Mouse (Mus musculus) layer of hippocampus, adult 18-20 months (tissue): ENCODE data around the gene Gpr35. TPM values are rescaled to one million over a fixed set of nuclear protein-coding genes. Genes with fewer than 3 reads are reported as not detected.

Experiments used
- DNase-seq, 2 experiments: peaks; one replicate each; pipeline ENCODE4 v3.0.0; 2022; ENCODE audit warnings: low spot score in 2 of 2
- total RNA-seq, 2 experiments: library from RNA; stranded (reverse); gene quantifications; 2 replicates each; pipeline ENCODE4 v1.2.3; 2021

The Gpr35 gene
- total RNA-seq, 2 experiments from 2014 or later, result 0.52 to 0.71 TPM

DNA sequence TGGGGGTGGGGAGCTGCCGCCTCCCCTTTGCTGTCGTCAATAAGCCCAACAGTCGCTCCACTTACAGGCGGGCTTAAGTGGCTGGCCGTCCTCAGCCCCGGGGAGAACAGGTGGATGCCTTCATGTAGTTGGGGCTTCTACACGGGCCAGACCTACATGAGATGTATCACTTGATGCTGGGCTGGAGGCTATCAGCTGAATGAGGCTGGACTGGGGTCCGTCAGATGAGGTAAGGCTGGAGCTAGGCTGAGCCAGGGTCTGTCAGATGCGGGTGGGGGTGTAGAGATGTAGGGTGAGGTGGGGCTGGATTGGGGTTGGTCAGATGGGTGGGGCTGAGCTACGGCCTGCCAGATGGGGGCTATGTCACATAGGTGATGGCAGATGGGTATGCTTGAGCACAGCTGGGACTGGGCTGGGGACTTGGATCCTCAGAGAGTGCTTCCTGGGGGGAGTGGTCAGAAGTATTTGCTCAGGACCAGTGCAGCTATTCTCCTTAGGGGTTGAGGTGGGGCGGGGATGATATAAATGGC, 28.5 kb downstream of the Gpr35 start:
- no peak for DNase-seq

DNA sequence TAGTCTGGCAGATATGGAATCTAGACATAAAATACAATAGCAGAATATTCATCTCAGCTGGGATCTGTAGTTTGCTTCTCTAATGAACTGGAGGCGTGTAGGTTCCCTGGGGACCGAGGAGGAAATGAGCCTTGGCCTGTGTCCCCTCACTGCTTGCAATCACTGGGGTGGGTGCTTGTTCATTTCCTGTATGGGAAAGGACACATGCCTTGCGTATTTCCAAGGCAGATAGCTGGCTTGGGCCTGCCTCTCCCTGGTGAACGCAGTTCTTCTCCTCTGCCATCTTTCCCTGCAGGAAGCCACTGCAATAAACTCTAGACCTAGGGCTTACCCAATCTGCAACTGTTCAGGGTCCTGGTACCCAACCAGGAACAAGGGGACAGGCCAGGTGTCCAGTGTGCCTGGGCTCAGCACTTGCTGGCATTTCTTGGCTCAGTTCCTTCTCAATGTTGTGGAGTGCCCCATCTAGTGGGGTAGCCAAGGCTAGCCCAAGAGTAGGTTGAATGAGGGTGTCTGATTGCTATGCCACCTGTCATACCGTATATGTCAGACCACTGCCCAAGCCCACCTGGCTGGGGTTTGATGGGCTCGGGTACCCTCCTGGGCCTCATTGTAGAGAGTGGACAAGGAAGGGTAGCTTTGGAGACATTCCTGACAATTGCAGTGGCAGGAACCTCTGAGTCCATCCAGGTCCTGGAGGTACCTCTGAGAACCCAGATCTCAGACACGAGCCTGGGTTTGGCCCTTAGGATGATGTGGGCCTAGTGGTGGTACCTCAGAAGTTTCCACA, 30.6 kb downstream of the Gpr35 start:
- DNase-seq, result no peak

DNA sequence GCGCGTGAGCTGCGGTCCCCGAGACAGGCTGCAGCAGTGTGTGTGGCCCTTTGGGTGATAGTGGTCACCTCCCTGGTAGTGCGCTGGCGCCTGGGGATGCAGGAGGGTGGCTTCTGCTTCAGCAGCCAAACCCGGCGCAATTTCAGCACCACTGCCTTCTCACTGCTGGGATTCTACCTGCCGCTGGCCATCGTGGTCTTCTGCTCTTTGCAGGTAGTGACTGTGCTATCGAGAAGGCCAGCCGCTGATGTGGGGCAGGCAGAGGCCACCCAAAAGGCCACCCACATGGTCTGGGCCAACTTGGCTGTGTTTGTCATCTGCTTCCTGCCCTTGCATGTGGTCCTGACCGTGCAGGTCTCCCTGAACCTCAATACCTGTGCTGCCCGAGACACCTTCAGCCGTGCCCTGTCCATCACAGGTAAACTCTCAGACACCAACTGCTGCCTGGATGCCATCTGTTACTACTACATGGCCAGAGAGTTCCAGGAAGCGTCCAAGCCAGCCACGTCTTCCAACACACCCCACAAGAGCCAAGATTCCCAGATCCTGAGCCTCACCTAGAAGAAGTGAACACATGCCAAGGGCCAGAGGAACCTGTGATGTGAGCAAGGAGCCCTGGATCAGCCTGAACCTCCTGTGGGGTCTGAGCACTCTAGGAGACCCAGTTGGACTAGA, 32.4 kb downstream of the Gpr35 start:
- no peak for DNase-seq

DNA sequence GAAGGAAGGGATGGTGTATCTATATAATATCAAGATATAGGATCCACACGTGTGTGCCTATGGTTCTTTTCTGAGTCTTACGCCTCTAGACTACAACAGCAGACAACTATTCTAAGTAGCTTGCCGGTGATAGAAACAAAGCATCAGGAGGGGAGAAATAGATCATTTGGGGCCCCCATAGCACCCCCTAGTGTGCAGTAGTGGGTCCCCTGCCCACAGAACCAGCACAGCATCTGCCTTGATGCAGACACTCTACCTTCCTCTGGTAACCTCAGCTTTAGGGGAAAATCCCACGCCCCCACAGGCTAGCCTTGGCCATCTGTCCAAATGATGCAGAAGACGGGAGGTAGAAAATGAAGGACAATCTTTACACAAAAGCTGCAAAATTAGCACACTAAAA, 34.3 kb downstream of the Gpr35 start:
- no peak for DNase-seq

DNA sequence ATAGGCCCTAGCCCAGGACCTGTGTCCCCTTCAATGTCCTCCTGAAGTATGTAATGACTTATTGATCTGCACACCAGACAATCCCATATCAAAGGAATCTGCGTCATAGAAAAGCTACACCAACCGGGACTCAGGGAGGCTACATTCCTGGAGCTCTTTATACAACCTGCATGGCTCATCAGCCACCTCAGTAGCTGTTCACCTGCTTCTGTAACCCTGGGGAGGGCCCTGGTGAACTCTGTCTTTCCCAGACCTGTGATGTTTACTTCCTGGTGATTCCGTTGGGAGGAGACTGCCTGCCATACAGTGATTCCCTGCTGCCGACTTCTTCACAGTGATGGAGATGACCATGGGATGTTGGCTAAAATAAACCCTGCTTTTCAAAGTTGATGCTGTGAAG, 38.2 kb downstream of the Gpr35 start:
- no peak for DNase-seq

DNA sequence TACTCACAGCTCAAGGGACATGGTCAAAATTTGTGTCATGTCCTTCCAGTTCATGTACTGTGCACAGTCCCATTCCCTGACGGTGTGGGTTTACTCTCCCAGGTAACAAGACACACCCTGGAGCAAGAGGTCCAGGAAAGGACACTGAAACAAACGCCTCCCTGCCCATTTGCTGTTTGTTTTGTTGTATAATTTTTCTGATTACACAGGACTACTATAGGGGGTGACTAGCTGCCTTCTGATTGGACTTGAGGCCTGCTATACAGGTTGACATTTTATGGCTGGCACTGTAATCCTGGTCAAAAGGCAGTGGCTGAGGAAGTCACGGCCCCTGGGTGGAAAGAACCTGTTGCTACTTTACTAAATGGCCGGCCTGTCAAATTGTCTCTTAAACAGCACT, 39.2 kb downstream of the Gpr35 start:
- DNase-seq, result no peak

DNA sequence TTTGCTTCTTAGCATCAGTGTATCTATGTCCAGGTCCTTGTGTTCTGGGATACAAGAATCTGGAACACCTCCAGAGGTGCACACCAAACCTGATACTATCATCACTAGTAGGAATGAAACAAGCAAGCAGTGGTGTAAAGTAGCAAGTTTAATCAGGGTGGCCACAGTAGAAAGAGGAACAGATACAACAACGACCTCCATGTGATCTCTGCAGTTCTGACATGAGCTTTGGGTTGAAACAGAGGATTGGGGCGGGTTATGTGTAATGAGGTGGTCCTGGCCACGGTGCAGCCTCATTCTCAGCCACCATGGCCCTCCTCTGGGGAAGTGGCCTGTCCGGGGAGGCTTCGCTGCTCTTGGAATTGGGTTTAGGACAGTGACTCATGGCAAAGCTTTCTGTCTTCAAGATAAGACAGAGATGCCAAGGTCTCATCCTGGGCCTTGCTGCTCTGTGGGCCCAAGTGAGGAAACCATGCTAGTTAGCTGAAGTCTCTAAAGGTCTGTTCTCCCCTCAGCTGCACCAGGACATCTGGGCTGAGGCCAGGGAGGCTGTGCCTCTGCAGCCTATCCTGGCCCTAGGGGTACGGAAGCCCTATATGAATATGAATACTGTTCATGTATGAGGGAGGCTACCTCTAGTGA, 41.7 kb downstream of the Gpr35 start:
- no peak for DNase-seq

DNA sequence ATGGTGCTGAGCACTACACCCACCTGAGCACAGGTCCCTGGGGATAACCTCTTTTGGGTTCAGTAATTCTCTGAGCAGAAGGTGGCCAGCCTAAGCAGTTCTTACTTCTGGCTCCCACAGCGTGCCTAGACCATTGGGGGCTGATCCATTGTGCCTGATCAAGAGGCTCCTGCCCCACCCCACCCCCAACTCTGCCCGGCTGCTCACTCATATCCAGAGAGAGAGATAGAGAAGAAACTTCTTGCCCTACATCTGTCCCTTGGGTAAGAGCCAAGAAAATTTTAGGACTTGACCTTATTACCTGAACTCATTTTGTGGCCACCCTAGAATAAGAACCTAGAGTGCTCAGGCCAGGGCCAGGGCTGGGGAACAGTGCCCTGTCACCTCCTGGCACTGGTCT, 42.2 kb downstream of the Gpr35 start:
- no peak for DNase-seq

DNA sequence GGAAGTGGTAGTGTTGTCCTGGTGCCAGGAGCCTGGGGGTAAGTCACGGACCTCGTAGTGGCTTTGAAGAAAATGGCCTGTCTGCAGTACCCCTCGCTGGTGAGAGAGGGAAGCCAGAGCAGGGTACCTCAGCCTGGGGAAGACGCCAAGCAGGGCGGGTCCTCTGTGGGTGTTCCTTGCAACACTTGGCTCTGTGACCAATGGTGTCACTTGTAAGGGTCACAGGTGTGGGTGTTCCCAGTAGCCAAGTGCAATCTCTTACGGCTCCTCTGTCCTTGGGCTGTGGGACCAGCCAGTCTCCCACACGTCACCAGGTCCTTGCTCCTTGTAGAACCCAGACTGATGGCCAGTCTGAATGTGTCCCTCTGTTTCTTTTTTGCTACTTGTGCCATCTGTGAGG, 55.4 kb downstream of the Gpr35 start, which contains the start of gene Aqp12:
Gene Aqp12 (plus strand): TSS at position 274 of the 400 bp plus-strand sequence.
- DNase-seq, result no peak

DNA sequence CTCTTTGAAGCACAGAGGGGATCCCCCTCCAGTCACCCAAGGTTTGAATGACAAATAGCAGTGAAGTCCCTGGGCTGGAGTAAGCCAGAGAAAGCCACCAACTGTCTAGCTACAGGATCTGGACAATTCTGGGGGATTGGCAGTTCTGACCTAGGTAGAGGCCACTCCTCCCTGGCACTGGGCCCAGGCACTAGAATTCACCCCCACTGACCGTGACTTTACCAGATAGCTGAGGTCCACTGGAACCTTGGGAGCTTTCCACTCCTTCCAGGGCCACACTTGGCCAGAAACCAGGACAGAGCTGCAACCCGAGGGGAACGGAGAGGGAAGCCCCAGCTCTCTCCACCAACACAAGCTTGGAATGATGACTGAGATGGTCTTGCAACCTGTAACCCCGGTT, 58.5 kb downstream of the Gpr35 start:
- no peak for DNase-seq

DNA sequence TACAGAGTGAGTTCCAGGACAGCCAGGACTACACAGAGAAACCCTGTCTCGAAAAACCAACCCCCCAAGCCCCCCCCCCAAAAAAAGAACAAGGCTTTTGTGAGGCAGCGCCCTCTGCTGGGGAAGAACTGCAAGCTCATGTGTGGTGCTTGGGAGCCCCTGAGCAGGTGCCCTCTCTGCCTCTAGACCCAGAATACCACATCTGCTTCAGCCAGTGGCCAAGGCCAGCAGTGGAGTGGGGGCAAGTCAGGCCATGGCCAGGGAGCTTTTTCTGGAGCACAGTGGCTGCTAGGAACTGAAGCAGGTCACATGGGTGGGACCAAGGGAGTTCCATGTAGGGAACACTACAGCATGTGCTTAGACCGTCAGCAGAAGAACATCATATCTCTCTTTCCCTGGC, 60.1 kb downstream of the Gpr35 start:
- DNase-seq, result no peak

DNA sequence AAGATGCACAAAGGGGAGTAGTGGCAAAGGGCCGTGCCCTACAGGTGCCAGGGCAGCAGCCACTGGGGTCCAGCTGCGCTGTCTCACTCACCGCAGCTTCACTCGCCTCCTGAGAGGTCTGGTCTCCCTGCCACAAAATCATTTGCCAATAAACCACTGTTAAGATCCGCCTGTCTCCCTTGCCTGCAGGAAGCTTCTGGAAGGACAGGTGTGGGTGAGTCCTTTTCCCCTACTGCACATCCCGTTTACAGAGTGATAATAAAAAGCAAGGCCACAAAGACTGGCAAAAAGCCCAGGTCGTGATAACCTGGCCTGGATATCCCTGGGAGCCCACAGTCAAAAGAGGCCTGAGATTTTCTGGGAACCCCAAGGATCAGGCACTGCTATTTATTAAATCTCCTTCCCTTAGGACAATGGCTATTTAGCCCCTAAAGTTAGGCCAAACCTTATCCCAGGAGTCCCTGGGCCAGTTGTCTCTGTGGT, 61.5 kb downstream of the Gpr35 start:
- no peak for DNase-seq

DNA sequence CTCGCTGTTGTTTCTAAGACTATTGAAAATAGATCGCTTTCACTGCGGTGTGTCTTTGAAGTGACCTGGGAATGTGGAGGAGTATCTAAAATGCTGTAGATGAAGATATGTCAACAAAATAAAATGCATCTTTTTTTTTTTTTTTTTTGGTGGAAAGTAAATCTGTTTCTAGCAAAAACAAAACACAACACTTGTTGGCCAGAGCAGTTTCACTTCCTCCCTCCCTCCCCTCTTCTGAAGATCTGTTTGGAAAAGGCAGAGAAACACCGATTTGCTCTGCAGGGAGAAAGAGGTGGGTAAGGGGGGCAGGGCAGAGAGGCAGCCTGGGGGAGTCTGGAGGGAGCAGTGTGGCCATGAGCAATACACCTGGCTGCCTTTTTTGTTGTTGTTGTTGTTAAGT, 62.7 kb downstream of the Gpr35 start:
- DNase-seq, result no peak

DNA sequence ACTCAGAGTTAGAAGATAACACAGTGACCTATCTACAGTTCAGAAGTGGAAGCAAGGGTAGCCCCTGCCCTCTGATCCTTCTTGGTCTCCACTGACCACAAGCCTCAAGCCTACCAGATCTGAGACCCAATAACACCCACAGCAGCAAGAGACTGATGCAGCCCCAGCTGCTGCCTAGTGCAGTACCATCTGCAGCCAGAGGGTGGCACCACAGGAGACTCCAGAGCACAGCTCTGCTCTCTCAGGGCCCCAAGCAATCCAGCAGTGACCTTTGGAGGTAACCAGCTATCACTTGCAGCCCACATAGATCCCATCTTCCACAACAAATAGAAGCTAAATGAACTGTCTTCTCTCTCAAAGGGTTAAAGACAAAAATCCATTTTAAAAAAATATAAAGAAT, 63.8 kb downstream of the Gpr35 start:
- DNase-seq, result peak; percentile 59 to 81

DNA sequence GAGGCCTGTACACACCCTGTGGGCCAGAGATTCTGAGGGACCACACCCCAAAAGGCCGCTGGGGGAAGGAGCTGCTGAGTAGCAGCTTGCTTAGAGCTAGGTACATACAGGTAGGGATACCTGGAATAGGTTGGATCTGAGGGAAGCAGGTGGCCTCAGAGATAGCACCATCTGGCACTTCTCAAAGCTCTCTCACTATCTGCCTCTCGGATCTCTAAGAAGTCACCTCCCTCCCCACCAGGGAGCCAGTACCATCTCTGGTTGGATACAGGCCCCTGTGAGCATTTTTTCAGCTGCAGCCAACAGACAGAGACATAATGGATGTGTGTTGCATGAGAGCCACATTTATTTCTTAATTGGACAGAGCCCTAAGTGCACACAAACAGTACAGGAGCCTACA, 64.5 kb downstream of the Gpr35 start:
- no peak for DNase-seq

DNA sequence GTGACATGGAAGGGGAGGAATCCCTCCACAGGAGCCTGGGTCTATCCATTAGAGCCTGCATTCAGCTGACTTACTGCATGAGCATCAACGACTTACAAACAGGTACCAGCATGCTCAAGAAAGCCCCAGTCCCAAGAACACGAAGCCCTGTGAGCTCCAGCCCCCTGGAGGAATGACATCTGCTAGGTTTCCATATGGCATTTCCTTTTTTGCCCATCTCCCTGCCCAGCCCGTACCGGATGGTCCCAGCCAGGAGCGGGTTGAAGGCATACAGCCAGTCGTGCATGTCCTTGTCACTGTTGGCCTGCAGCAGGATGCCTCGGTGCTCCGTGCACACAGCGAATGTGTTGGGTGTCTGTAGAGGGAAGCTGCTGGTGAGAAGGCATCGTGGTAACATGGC, 68.1 kb downstream of the Gpr35 start:
- no peak for DNase-seq

DNA sequence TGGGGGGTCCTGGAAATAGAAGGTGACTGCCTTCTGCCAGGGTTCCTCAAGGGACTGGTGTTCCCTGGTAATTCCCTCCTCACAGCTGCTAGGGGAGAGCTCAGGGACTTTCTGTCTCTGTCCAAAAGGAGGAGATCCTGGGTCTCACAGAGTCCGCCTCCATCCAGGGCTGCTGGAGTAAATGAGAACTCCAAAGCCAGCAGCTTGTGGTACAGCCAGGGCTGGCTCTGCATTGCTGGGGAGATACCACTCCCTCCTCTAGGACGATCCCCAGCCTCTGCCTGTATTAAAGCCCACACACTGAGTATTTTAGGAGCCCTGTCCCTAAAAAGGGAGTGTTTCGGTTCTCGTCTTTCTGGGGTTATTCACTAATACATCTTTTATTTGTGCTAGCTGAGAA, 69.9 kb downstream of the Gpr35 start:
- DNase-seq, result no peak

DNA sequence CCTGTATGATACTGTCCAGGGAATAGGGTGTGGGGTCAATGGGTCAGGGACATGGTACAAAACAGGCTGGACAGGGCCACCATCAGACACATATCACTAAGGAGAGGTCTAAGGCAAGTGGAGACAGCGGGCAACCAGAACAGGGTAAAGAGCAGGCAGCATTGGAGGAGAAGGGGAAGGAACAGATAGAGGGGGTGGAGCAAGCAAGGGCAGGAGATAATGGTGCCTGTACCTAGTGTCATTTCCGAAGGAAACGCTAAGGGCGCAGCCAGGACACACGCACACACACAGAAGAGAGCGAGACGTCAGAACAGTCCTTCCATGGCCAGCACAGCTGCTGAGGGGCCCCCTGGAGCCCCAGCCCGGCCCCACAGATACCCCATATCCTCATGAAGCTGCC, 75.9 kb downstream of the Gpr35 start:
- DNase-seq, result no peak

DNA sequence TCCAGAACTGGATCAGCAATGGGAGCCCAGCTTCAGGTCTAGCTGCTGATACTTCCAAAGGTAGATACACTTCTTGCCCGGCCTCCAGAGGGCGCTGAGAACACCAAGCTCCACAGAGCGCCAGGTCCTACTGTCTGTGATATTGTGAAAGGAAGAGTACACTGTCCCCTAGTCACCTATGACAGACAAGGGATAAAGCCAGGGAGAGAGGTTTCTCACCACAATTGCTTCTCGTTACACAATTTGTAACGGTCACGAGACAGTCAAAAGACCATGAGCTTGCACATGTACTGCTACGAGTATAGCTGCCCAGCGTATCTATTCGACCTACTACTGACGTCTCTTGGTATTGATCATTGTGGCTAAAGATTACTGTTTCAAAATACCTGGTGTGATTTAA, 78.7 kb downstream of the Gpr35 start:
- DNase-seq, result no peak

DNA sequence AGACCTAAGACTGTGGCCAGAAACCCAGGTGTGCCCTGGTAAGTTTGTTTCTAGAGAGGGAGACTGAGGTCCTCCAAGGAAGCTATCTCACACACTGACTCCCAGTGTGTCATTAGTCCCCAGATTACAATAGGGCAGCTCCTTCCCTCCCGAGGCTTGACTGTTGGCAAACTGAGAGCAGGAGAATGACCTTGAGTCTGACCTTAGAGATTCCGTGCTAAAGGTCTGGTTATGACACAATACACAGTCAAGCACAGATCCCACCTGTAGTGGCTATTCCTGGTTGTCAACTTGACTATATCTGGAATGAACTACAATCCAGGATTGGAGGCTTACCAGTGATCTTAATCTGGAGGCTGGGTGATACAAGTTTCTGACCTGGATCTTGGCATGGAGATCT, 79.4 kb downstream of the Gpr35 start:
- no peak for DNase-seq

DNA sequence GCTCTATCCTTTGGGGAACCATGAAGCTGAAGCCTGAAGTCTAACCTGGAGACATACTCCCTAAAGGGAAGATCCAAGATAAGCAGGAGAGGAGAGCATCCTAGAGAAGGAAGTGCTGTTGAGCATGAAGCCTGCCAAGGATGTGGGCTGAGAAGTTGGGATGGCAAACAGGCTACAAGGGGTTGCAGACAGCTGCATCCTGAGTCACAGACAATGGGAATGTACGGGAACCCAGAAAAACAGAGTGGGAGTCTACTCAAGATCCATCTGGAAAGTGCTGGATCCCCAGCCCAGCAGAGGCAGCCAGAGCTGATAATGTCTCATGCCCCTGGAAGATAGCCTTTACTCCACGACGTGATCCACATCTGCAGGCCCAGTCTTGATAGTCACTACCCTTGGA, 80.5 kb downstream of the Gpr35 start:
- peak; percentile 31 to 52 for DNase-seq

DNA sequence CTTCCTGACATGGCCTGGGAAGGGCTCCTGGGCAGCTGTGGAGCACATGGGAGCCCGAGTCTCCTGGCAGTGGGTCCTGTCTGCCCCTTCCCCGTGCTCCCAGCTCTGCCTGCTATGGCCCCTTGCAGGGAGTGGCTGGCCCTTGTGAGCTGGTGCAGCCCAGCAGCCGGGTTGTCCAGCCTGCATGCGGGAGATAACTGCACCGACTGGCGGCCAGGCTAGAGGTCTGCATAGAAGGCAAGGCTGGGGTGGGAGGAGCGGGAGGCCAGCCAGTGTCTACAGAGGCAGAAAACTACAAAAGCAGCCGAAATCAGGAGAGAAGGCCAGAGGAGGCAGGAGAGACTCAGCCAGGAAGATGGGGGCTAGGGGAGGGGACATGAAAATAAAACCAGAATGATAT, 83.3 kb downstream of the Gpr35 start:
- DNase-seq, result no peak
